Mouse (Mus musculus) forebrain, embryonic 12.5 days (tissue): ENCODE results near the gene Dclk2. TPM values are rescaled to one million over a fixed set of nuclear protein-coding genes. Genes with fewer than 3 reads are reported as not detected.

ENCODE experiments used
- ATAC-seq: fragments of 200-750 bp; cut with Nextera tagmentation; 2 replicates; pipeline ENCODE4 v1.8.0; 2017; ENCODE audit warnings: moderate TSS enrichment; ENCODE audit not compliant: low FRiP score
- H3K27ac ChIP-seq: fragments of 300-500 bp; sonication (generic); 2 replicates; pipeline ENCODE4 v1.5.1; 2016; ENCODE audit warnings: mild to moderate bottlenecking
- H3K27me3 ChIP-seq: fragments of 300-500 bp; sonication (generic); 2 replicates; pipeline ENCODE4 v1.6.1; 2016; ENCODE audit warnings: mild to moderate bottlenecking
- H3K36me3 ChIP-seq: fragments of 300-500 bp; sonication (generic); replicated peaks from 2 replicates; pipeline ENCODE4 v1.6.1; 2016; ENCODE audit warnings: mild to moderate bottlenecking
- H3K4me1 ChIP-seq: fragments of 300-500 bp; sonication (generic); 2 replicates; pipeline ENCODE4 v1.6.1; 2016
- H3K4me2 ChIP-seq: fragments of 300-500 bp; sonication (generic); 2 replicates; pipeline ENCODE4 v1.6.1; 2016; ENCODE audit warnings: mild to moderate bottlenecking, moderate library complexity
- H3K4me3 ChIP-seq: fragments of 300-500 bp; sonication (generic); replicated peaks from 2 replicates; pipeline ENCODE4 v1.5.1; 2016; ENCODE audit warnings: mild to moderate bottlenecking
- H3K9ac ChIP-seq: fragments of 300-500 bp; sonication (generic); 2 replicates; pipeline ENCODE4 v1.6.1; 2016; ENCODE audit warnings: mild to moderate bottlenecking
- H3K9me3 ChIP-seq: fragments of 300-500 bp; sonication (generic); 2 replicates; pipeline ENCODE4 v1.6.1; 2016
- WGBS: fragments of 180-500 bp; shearing (Covaris S2); methylation state at CpG from one replicate; pipeline ENCODE4 v1.1.7; 2016; 5-methylcytosine and 5-hydroxymethylcytosine counted together
- polyA plus RNA-seq: library from polyadenylated mRNA; unstranded; fragments of >200 nt; fragmentation: Nextera tagmentation; extraction: Ambion mirVana; gene quantifications from 2 replicates; pipeline ENCODE4 v1.2.1, GENCODE M21; 2016

Dclk2 gene
- polyA plus RNA-seq, 1 experiment from 2014 or later = 79.3 TPM

- 17% methylated on average over 8 of the region's 8 CpGs for WGBS
- ATAC-seq = peak; percentile 73
- H3K27ac ChIP-seq = peak overlapping the region; percentile 60
- H3K36me3 ChIP-seq = no peaks in the 10 kb centered on the region
- no peak overlapping the region for H3K4me3 ChIP-seq
- H3K9ac ChIP-seq = no peak overlapping the region
- peaks cover 64% of the 10 kb centered on the region for H3K4me1 ChIP-seq
- no peaks in the 10 kb centered on the region for H3K27me3 ChIP-seq
- peak overlapping the region; percentile 35 for H3K4me2 ChIP-seq
- no peaks in the 10 kb centered on the region for H3K9me3 ChIP-seq
These were observed 62.7 kb downstream of the Dclk2 start for GRCm38 (mm10) chr3:86857833-86858398.

- peak overlapping the region; percentile 59 for H3K27ac ChIP-seq
- 29% methylated on average over 3 of the region's 3 CpGs for WGBS
- no peak overlapping the region for H3K4me3 ChIP-seq
- 0 out of 2 replicates have a peak, but pooled peaks have one; percentile 76 for ATAC-seq
- no peaks in the 10 kb centered on the region for H3K9me3 ChIP-seq
- no peak overlapping the region for H3K4me2 ChIP-seq
- peaks cover 43% of the 10 kb centered on the region for H3K4me1 ChIP-seq
- H3K27me3 ChIP-seq = no peaks in the 10 kb centered on the region
- H3K36me3 ChIP-seq = no peaks in the 10 kb centered on the region
- H3K9ac ChIP-seq = no peak overlapping the region
These were observed 67.8 kb downstream of the Dclk2 start for GRCm38 (mm10) chr3:86852867-86853266.

GRCm38 (mm10) chr3:86851131-86851530 lies 69.5 kb downstream of the Dclk2 start:
- Histone ChIP-seq H3K27ac (peak overlapping the region; percentile 63), H3K4me3 (no peak overlapping the region), H3K9ac (no peak overlapping the region), H3K4me1 (peaks cover 43% of the 10 kb centered on the region), H3K36me3 (no peaks in the 10 kb centered on the region), H3K27me3 (no peaks in the 10 kb centered on the region), H3K9me3 (no peaks in the 10 kb centered on the region), H3K4me2 (no peak overlapping the region)
- no peak for ATAC-seq
- 92% methylated on average over 7 of the region's 7 CpGs for WGBS

- no peaks in the 10 kb centered on the region for H3K9me3 ChIP-seq
- no peak overlapping the region for H3K4me3 ChIP-seq
- H3K27me3 ChIP-seq = no peaks in the 10 kb centered on the region
- H3K4me2 ChIP-seq = no peak overlapping the region
- ATAC-seq = no peak
- H3K9ac ChIP-seq = no peak overlapping the region
- WGBS = 73% methylated on average over 10 of the region's 10 CpGs
- peak overlapping the region; percentile 63 for H3K27ac ChIP-seq
- no peaks in the 10 kb centered on the region for H3K36me3 ChIP-seq
- H3K4me1 ChIP-seq = peaks cover 49% of the 10 kb centered on the region
These were observed 70.1 kb downstream of the Dclk2 start for GRCm38 (mm10) chr3:86850394-86851030.

- Histone ChIP-seq H3K27ac (no peak overlapping the region), H3K4me2 (no peak overlapping the region), H3K9me3 (no peaks in the 10 kb centered on the region), H3K36me3 (no peaks in the 10 kb centered on the region), H3K27me3 (no peaks in the 10 kb centered on the region), H3K4me1 (peaks cover 55% of the 10 kb centered on the region), H3K9ac (no peak overlapping the region), H3K4me3 (no peak overlapping the region)
- no peak for ATAC-seq
- WGBS = 77% methylated on average over 2 of the region's 2 CpGs
These were observed 71.3 kb downstream of the Dclk2 start for GRCm38 (mm10) chr3:86849337-86849736.

GRCm38 (mm10) chr3:86847536-86847935 lies 73.1 kb downstream of the Dclk2 start:
- WGBS = 86% methylated on average over 2 of the region's 2 CpGs
- Histone ChIP-seq H3K36me3 (no peaks in the 10 kb centered on the region), H3K4me3 (no peak overlapping the region), H3K27ac (no peak overlapping the region), H3K4me1 (peaks cover 50% of the 10 kb centered on the region), H3K9me3 (no peaks in the 10 kb centered on the region), H3K27me3 (no peaks in the 10 kb centered on the region), H3K4me2 (no peak overlapping the region), H3K9ac (no peak overlapping the region)
- ATAC-seq = no peak

- 15% methylated on average over 4 of the region's 4 CpGs for WGBS
- Histone ChIP-seq H3K9me3 (no peaks in the 10 kb centered on the region), H3K36me3 (no peaks in the 10 kb centered on the region), H3K27me3 (no peaks in the 10 kb centered on the region), H3K4me2 (no peak overlapping the region), H3K9ac (no peak overlapping the region), H3K4me1 (peaks cover 48% of the 10 kb centered on the region), H3K4me3 (no peak overlapping the region), H3K27ac (peak overlapping the region; percentile 80)
- no peak for ATAC-seq
These were observed 74.6 kb downstream of the Dclk2 start for GRCm38 (mm10) chr3:86846036-86846435.

- H3K4me1 ChIP-seq = peaks cover 43% of the 10 kb centered on the region
- peak overlapping the region; percentile 80 for H3K27ac ChIP-seq
- ATAC-seq = no peak
- 68% methylated on average over 1 of the region's 1 CpGs for WGBS
- no peaks in the 10 kb centered on the region for H3K9me3 ChIP-seq
- no peak overlapping the region for H3K4me3 ChIP-seq
- H3K4me2 ChIP-seq = peak overlapping the region; percentile 48
- no peak overlapping the region for H3K9ac ChIP-seq
- no peaks in the 10 kb centered on the region for H3K27me3 ChIP-seq
- H3K36me3 ChIP-seq = no peaks in the 10 kb centered on the region
These were observed 75.1 kb downstream of the Dclk2 start for GRCm38 (mm10) chr3:86845578-86845977.

- no peak overlapping the region for H3K4me3 ChIP-seq
- H3K9ac ChIP-seq = peak overlapping the region; percentile 38; the same call in 1 of the 2 replicates
- 2% methylated on average over 8 of the region's 8 CpGs for WGBS
These were observed 75.7 kb downstream of the Dclk2 start for GRCm38 (mm10) chr3:86844804-86845481.

GRCm38 (mm10) chr3:86842461-86842860 lies 78.2 kb downstream of the Dclk2 start:
- ATAC-seq = no peak
- Histone ChIP-seq H3K4me3 (no peak overlapping the region), H3K36me3 (no peaks in the 10 kb centered on the region), H3K9ac (no peak overlapping the region), H3K27ac (no peak overlapping the region), H3K27me3 (no peaks in the 10 kb centered on the region), H3K9me3 (no peaks in the 10 kb centered on the region), H3K4me1 (peaks cover 43% of the 10 kb centered on the region), H3K4me2 (no peak overlapping the region)
- 95% methylated on average over 2 of the region's 2 CpGs for WGBS

More at GRCm38 (mm10) chr3:86844804-86845481, 75.7 kb downstream of the Dclk2 start:
- H3K36me3 ChIP-seq = no peaks in the 10 kb centered on the region
- no peaks in the 10 kb centered on the region for H3K27me3 ChIP-seq
- no peaks in the 10 kb centered on the region for H3K9me3 ChIP-seq
- peak overlapping the region; percentile 48 for H3K4me2 ChIP-seq
- ATAC-seq = peak; percentile 88
- peak overlapping the region; percentile 82 for H3K27ac ChIP-seq
- H3K4me1 ChIP-seq = peaks cover 40% of the 10 kb centered on the region

GRCm38 (mm10) chr3:86839606-86840005 lies 81.0 kb downstream of the Dclk2 start:
- 27% methylated on average over 3 of the region's 3 CpGs for WGBS
- no peak overlapping the region for H3K4me3 ChIP-seq
- 0 out of 2 replicates have a peak overlapping the region, but pooled peaks have one; percentile 54 for H3K27ac ChIP-seq
- no peak overlapping the region for H3K4me2 ChIP-seq
- H3K36me3 ChIP-seq = peaks cover 3% of the 10 kb centered on the region; the same call in 1 of the 2 replicates
- no peak overlapping the region for H3K9ac ChIP-seq
- H3K4me1 ChIP-seq = peaks cover 30% of the 10 kb centered on the region
- no peaks in the 10 kb centered on the region for H3K9me3 ChIP-seq
- H3K27me3 ChIP-seq = no peaks in the 10 kb centered on the region
- ATAC-seq = no peak

- 65% methylated on average over 5 of the region's 5 CpGs for WGBS
- Histone ChIP-seq H3K9ac (no peak overlapping the region), H3K9me3 (no peaks in the 10 kb centered on the region), H3K4me3 (no peak overlapping the region), H3K4me2 (no peak overlapping the region), H3K27me3 (no peaks in the 10 kb centered on the region), H3K27ac (no peak overlapping the region), H3K4me1 (peaks cover 40% of the 10 kb centered on the region), H3K36me3 (peaks cover 3% of the 10 kb centered on the region; the same call in 1 of the 2 replicates)
- no peak for ATAC-seq
These were observed 83.3 kb downstream of the Dclk2 start for GRCm38 (mm10) chr3:86837386-86837785.
